Mouse (Mus musculus) stomach, embryonic 15.5 days (tissue): ENCODE data around the gene Gpc6. TPM values are rescaled to one million over a fixed set of nuclear protein-coding genes. Genes with fewer than 3 reads are reported as not detected.
A peak's percentile ranks its signal among the peaks of the same experiment; 100 is the strongest.

ENCODE experiments used
- ATAC-seq: fragments of 200-750 bp; cut with Nextera tagmentation; 2 replicates; pipeline ENCODE4 v1.8.0; 2017; ENCODE audit warnings: low read depth, moderate number of reproducible peaks, moderate TSS enrichment; ENCODE audit not compliant: insufficient read depth, low FRiP score
- H3K27ac ChIP-seq: fragments of 300-500 bp; sonication (generic); 2 replicates; pipeline ENCODE4 v1.5.1; 2015; ENCODE audit warnings: mild to moderate bottlenecking, inconsistent platforms
- H3K27me3 ChIP-seq: fragments of 300-500 bp; sonication (generic); replicated peaks from 2 replicates; pipeline ENCODE4 v1.6.1; 2015; ENCODE audit warnings: inconsistent platforms
- H3K36me3 ChIP-seq: fragments of 300-500 bp; sonication (generic); 2 replicates; pipeline ENCODE4 v1.6.1; 2015; ENCODE audit warnings: inconsistent platforms
- H3K4me1 ChIP-seq: fragments of 300-500 bp; sonication (generic); 2 replicates; pipeline ENCODE4 v1.6.1; 2015; ENCODE audit warnings: inconsistent platforms
- H3K4me2 ChIP-seq: fragments of 300-500 bp; sonication (generic); 2 replicates; pipeline ENCODE4 v1.6.1; 2015; ENCODE audit warnings: mild to moderate bottlenecking, inconsistent platforms
- H3K4me3 ChIP-seq: fragments of 300-500 bp; sonication (generic); replicated peaks from 2 replicates; pipeline ENCODE4 v1.5.1; 2015; ENCODE audit warnings: inconsistent platforms
- H3K9ac ChIP-seq: fragments of 300-500 bp; sonication (generic); 2 replicates; pipeline ENCODE4 v1.6.1; 2015; ENCODE audit warnings: inconsistent platforms
- H3K9me3 ChIP-seq: fragments of 300-500 bp; sonication (generic); 2 replicates; pipeline ENCODE4 v1.6.1; 2016; ENCODE audit warnings: inconsistent platforms
- WGBS: fragments of 180-500 bp; shearing (Covaris S2); methylation state at CpG from one replicate; pipeline ENCODE4 v1.1.7; 2015; 5-methylcytosine and 5-hydroxymethylcytosine counted together
- polyA plus RNA-seq: library from polyadenylated mRNA; unstranded; fragments of >200 nt; fragmentation: Nextera tagmentation; extraction: Ambion mirVana; gene quantifications from 2 replicates; pipeline ENCODE4 v1.2.1, GENCODE M21; 2015

Gene Gpc6
- polyA plus RNA-seq, result 52.4 and 57.0 TPM in 2 replicates

DNA sequence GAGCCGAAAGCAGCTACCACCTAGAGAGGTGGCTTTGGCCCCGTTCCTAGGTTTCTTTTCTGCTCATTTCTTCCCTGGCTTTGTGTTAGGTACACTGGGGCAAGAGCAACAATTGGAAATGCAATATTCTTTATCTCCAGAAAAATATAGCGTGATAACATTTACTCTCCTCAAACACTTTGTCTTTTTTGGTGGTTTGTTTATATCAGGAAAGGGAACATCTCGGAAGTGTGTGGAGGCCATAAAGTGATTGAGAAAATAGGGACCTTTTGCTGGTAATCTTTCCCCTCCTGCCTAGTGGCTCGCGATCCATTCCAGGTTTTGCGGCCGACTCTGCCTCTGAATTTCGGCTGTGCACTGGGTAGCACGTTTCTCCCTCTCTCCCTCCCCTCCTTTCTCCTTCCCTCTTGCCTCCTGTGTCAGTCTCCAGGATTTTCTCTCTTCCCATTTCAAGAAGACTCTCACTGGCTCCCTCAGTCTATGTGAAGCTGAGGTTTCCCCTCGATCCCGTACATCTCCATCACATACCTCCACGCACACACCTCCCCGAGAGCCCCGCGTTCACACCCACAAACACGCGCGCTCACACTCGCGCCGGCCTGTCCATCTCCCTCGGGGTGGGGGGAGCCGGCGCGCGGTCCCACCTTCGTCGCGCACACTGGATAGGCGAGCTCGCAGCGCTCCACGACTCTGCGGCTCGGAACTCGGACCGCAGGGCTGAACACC lies at the start of gene Gpc6:
Gene Gpc6 (plus strand): TSS at position 440 of the 726 bp plus-strand sequence.
- Histone ChIP-seq H3K9me3 (no peaks in the 10 kb centered on the region), H3K4me3 (peak within 1 kb of the TSS; percentile 67), H3K27ac (peak within 1 kb of the TSS; percentile 97), H3K4me2 (peak within 1 kb of the TSS; percentile 67), H3K36me3 (no peaks in the 10 kb centered on the region), H3K4me1 (0 out of 2 replicates have a peak, but pooled peaks cover 4% of the 10 kb centered on the region), H3K9ac (peak within 1 kb of the TSS; percentile 73), H3K27me3 (no peaks in the 10 kb centered on the region)
- peak; percentile 76 for ATAC-seq
- under 1% methylated on average over 38 of the region's 38 CpGs for whole genome bisulfite sequencing

DNA sequence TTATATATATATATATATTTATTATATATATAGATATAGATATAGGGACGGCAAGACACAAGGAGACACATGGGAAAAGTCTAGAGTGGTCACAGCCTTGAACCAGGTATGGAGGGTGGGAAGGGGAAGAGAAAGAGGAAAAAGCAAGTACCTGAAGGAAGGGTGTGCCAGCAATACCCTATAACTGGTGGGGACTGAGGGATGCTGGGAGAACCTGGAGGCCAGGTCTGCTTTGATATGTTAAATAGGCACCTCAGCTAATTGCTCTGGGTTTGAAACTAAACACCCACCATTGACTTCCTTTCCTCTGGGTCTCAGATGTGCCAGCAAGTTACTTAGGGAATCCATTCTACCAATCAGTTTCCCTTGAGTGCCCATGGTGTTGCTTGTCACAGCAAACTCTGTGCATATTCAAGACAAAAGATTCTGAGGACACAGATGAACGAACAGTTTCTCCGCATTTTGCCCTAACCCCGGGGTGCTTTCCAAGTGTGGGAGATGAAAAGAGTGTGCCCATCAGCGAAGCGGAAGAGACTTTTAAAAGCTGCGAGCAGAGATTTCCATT lies 42.6 kb upstream of the Gpc6 start:
- Histone ChIP-seq H3K4me3 (no peak overlapping the region), H3K36me3 (no peaks in the 10 kb centered on the region), H3K9me3 (no peaks in the 10 kb centered on the region), H3K9ac (no peak overlapping the region), H3K27ac (no peak overlapping the region), H3K4me2 (no peak overlapping the region), H3K27me3 (no peaks in the 10 kb centered on the region), H3K4me1 (no peaks in the 10 kb centered on the region)
- WGBS, result 79% methylated on average over 7 of the region's 7 CpGs
- ATAC-seq, result no peak

DNA sequence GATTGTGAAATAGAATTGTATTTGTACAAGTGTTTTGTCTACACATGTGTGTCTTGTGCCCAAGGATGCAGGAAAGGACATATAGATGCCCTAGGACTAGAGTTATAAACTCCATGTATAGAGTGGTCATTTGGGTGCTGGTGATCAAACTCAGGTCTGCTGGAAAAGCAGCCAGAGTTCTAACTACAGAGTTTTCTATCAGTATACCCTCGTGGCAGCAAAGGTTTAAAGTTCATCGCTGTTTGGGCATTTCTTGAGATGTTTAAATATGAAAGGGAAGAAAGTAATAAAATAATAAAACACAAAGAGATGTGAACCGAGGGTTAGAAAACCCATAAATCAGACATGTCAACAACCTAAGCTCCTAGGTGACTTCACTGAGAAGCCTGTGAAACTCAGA lies 30.8 kb upstream of the Gpc6 start:
- no peak overlapping the region for H3K4me3 ChIP-seq
- no peak overlapping the region for H3K9ac ChIP-seq
- no peaks in the 10 kb centered on the region for H3K4me1 ChIP-seq
- no peak overlapping the region for H3K4me2 ChIP-seq
- no peaks in the 10 kb centered on the region for H3K27me3 ChIP-seq
- no peaks in the 10 kb centered on the region for H3K36me3 ChIP-seq
- H3K9me3 ChIP-seq, result no peaks in the 10 kb centered on the region
- WGBS, result 39% methylated on average over 3 of the region's 3 CpGs
- no peak overlapping the region for H3K27ac ChIP-seq
- no peak for ATAC-seq

DNA sequence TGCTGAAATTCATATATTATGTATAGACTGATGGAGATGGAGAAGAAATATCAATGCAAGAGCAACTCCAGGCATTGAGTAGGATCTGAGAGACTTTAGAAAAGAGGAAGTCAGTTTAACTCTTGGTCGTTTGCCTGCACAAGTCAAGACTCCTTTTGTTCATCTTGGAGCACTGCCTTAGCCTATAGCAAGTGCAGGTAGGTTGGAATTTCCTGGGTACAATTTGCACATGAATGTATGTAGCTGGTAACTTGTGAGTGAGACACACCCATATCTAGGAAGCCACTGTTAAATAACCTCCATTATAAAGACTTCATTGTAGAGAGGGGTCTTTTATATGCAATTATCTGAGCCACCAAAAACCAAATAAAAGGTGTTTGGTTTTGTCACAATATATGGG lies 27.1 kb upstream of the Gpc6 start:
- H3K9me3 ChIP-seq, result no peaks in the 10 kb centered on the region
- no peak overlapping the region for H3K27ac ChIP-seq
- H3K27me3 ChIP-seq, result no peaks in the 10 kb centered on the region
- ATAC-seq, result no peak
- no peak overlapping the region for H3K4me3 ChIP-seq
- H3K36me3 ChIP-seq, result no peaks in the 10 kb centered on the region
- H3K9ac ChIP-seq, result no peak overlapping the region
- H3K4me1 ChIP-seq, result no peaks in the 10 kb centered on the region
- WGBS, result 56% methylated on average over 1 of the region's 1 CpGs
- no peak overlapping the region for H3K4me2 ChIP-seq

DNA sequence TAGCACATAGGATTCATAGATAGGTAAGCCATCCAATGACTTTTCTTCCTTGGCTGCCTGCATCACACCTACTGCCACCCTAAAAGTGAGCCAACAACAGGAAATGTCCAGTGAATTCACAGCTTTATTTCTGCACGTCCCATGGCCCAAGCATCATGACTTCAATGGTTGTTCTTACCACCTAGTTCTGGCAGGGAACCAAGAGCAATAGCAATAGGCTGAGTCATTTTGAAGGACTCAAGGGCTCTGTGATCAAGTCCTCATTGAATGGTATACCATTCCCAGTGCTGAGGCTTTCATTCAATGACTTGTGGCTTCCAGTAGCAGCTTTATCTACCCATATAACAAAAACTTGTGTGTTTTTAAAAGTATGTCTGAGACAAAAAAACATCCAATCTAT lies 13.3 kb upstream of the Gpc6 start:
- ATAC-seq, result no peak
- Histone ChIP-seq H3K27ac (no peak overlapping the region), H3K9me3 (no peaks in the 10 kb centered on the region), H3K27me3 (no peaks in the 10 kb centered on the region), H3K4me2 (no peak overlapping the region), H3K9ac (no peak overlapping the region), H3K36me3 (no peaks in the 10 kb centered on the region), H3K4me3 (no peak overlapping the region), H3K4me1 (no peaks in the 10 kb centered on the region)
- 88% methylated on average over 1 of the region's 1 CpGs for WGBS

DNA sequence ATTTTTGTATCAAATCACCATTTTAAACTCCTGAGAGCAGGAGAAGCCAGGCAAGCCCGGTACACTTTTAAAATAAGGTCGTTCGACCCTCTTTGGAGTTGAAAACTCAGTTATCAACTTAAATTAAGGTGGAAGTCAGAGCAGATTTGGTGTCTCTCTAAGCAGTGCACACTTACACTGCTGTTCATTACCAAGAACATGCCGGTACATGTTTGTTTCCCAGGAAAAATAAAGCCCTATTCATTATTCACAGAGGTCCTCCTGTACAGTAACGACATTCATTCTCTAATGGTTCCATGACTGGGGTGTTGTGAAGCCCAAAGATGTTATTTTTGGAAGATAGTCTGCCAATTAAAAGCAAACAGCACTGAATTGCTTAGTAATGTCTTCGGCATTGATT lies 8.2 kb upstream of the Gpc6 start:
- H3K36me3 ChIP-seq, result no peaks in the 10 kb centered on the region
- no peak for ATAC-seq
- no peaks in the 10 kb centered on the region for H3K27me3 ChIP-seq
- no peak overlapping the region for H3K4me3 ChIP-seq
- WGBS, result 50% methylated on average over 6 of the region's 6 CpGs
- H3K9ac ChIP-seq, result no peak overlapping the region
- no peak overlapping the region for H3K27ac ChIP-seq
- no peaks in the 10 kb centered on the region for H3K4me1 ChIP-seq
- no peak overlapping the region for H3K4me2 ChIP-seq
- no peaks in the 10 kb centered on the region for H3K9me3 ChIP-seq

DNA sequence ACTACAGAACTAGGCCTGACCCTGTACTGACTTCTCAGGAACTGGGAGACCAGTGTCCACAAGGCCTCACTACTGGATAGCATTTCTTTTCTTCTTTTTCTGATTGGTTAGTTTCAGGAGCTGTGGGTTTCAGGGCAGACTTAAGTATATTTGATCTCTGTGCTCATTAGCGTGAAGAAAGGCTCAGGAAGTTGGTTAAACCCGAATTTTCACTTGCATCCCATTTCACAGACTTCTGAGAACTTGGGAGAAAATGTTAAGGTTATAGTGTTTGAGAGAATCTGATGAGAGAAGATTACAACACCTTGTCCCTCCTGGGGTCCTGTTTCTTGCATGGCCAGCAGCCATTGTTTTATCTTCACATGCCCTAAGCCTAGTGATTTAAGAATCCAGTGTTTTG lies 849 bp upstream of the Gpc6 start:
- Histone ChIP-seq H3K4me1 (0 out of 2 replicates have a peak, but pooled peaks cover 4% of the 10 kb centered on the region), H3K4me3 (peak overlapping the region; percentile 67; the same call in 1 of the 2 replicates), H3K4me2 (peak overlapping the region; percentile 67; the same call in 1 of the 2 replicates), H3K27me3 (no peaks in the 10 kb centered on the region), H3K36me3 (no peaks in the 10 kb centered on the region), H3K9ac (no peak overlapping the region), H3K27ac (no peak overlapping the region), H3K9me3 (no peaks in the 10 kb centered on the region)
- 52% methylated on average over 2 of the region's 2 CpGs for WGBS
- ATAC-seq, result no peak

DNA sequence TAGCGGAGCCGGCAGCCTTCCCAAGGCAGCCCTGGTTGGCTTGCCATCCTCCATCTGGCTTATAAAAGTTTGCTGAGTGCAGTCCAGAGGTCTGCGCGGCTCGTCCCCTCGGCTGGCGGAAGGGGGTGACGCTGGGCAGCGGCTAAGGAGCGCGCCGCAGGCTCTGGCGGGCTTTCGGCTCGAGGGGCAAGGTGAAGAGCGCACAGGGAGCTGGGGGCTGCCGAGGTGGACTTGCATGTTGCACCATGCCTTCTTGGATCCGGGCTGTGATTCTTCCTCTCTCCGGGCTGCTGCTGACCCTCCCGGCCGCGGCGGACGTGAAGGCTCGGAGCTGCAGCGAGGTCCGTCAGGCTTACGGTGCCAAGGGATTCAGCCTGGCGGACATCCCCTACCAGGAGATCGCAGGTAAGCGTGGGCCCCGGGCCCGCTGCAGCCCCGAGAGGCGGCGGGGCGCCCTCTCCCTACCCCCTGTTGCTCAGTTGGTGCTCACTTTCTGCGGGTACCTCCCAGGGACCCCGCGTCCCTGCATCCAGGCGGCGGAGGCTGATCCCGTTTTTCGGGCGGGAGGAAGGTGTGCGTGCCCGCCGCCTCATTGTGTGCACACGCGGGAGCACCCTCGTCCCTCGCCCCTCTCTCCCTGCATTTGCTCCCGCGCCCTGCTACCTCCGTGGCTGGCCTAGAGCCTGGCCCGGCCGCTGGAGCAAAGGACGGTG lies 732 bp downstream of the Gpc6 start:
- ATAC-seq, result peak; percentile 41
- under 1% methylated on average over 52 of the region's 58 CpGs for WGBS
- peak overlapping the region; percentile 97 for H3K27ac ChIP-seq
- H3K36me3 ChIP-seq, result no peaks in the 10 kb centered on the region
- no peaks in the 10 kb centered on the region for H3K9me3 ChIP-seq
- peak overlapping the region; percentile 67 for H3K4me3 ChIP-seq
- H3K9ac ChIP-seq, result peak overlapping the region; percentile 73
- 0 out of 2 replicates have a peak, but pooled peaks cover 4% of the 10 kb centered on the region for H3K4me1 ChIP-seq
- H3K4me2 ChIP-seq, result peak overlapping the region; percentile 67
- H3K27me3 ChIP-seq, result no peaks in the 10 kb centered on the region

DNA sequence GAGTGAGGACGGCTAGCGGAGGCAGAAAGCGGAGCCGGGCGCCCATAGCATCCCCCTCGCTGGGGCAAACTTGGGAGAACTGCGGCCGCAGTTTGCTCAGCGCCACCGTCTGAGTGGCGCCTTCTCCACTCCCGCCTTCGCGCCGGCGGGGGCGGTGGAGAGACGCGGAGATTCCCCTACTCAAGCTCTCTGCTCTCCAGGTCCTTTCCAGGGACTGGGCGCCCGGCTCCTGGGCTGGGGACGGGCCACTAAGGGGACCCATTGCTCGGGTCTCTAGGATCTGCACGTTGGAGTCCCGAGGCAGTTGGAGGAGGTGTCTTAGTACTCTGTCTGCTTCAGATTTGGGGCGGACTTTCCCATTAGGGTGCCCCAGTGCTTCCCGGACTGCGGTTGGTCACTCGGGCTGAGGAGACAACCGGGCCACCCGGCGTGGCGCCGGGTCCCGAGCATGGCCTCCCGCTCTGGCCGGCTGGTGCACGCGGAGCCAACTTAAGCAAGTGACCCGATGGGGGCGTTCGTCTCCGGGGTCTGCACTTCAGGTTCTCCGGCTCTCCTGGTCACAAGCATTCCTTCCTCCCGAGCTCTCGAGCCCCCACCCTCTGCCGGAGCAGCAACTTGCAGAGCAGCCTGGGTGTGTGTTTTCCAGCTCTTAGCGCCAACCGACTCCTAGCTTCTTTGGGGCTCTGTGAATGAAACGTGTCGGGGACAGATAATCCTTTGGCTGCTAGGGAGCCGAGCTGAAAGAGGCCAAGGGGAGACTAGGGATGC lies 1.5 kb downstream of the Gpc6 start:
- under 1% methylated on average over 51 of the region's 52 CpGs for WGBS
- H3K4me3 ChIP-seq, result peak overlapping the region; percentile 67

DNA sequence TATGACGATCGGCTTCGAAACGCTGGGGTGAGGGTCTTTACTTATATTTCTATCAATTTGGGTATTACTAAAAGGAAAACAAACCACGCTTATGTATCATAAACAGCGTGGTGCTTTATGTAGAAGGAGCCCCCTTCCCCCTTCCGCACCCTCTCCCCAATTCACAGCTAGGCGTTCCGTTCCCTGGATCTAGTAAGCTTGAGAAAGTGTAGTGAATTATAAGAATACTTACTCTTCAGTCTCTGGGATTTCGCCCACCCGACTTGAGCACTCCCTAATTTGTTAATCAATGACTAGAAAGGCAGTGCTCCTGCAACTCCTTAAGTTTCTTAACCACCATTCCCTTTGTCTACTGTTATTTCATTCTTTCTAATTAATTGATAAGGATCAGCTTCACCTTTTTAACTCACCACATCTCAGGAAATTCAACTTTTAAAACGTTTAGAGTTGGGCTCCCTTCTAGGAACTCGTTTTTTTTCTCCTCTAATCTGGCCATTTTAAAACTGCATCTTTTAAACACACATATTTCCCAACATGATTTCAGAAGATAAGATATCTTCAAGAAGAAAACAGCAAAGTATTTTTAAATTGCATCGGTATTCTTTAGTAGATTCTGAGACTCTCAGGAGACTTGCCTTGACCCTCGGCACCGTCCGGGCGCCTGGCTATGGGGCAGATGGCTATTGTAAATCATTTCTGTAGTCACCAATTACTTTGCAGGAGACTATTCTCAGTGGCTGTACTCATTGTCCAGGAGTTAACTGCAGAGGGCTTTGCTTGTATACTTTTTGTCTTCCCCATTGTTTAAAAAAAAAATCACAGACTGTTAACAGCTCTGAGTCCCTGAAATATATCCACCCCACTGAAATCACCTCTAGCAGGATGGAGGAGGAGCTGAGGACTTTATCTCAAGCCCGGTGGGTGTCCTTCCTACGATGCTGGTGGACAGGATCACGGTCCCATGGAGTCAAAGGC lies 2.5 kb downstream of the Gpc6 start:
- ATAC-seq, result no peak
- Histone ChIP-seq H3K27me3 (no peaks in the 10 kb centered on the region), H3K4me1 (0 out of 2 replicates have a peak, but pooled peaks cover 4% of the 10 kb centered on the region), H3K36me3 (no peaks in the 10 kb centered on the region), H3K9me3 (no peaks in the 10 kb centered on the region), H3K27ac (peak overlapping the region; percentile 97), H3K4me3 (peak overlapping the region; percentile 67), H3K4me2 (peak overlapping the region; percentile 67), H3K9ac (peak overlapping the region; percentile 73; the same call in 1 of the 2 replicates)
- WGBS, result 2% methylated on average over 21 of the region's 21 CpGs

More for the DNA sequence above, 1.5 kb downstream of the Gpc6 start:
- Histone ChIP-seq H3K9me3 (no peaks in the 10 kb centered on the region), H3K9ac (peak overlapping the region; percentile 73), H3K27ac (peak overlapping the region; percentile 97), H3K27me3 (no peaks in the 10 kb centered on the region), H3K4me2 (peak overlapping the region; percentile 67), H3K36me3 (no peaks in the 10 kb centered on the region), H3K4me1 (0 out of 2 replicates have a peak, but pooled peaks cover 4% of the 10 kb centered on the region)
- ATAC-seq, result peak; percentile 77
